Mouse (Mus musculus) embryonic fibroblast, embryonic 13.5 days (primary cell): ENCODE measurements around the gene Nrp2. TPM values are rescaled to one million over a fixed set of nuclear protein-coding genes. Genes with fewer than 3 reads are reported as not detected.

Experiments used
- H3K27ac ChIP-seq: 2 replicates; pipeline ENCODE4 v1.5.1; 2012; ENCODE audit warnings: low read length, control low read depth, inconsistent platforms; ENCODE audit not compliant: insufficient read depth
- H3K4me1 ChIP-seq: 2 replicates; pipeline ENCODE4 v1.6.1; 2011; ENCODE audit warnings: low read length; ENCODE audit not compliant: control insufficient read depth, insufficient read depth
- H3K4me3 ChIP-seq: 2 replicates; pipeline ENCODE4 v1.5.1; 2011; ENCODE audit warnings: mild to moderate bottlenecking, control low read depth, low read length; ENCODE audit not compliant: insufficient read depth
- CTCF ChIP-seq: IDR thresholded peaks from 2 replicates; pipeline ENCODE4 v1.5.1; 2011; ENCODE audit warnings: mild to moderate bottlenecking, control low read depth, low read length, moderate library complexity, borderline replicate concordance; ENCODE audit not compliant: insufficient read depth
- POLR2A ChIP-seq: IDR thresholded peaks from 2 replicates; pipeline ENCODE4 v1.6.1; 2011; ENCODE audit warnings: low read depth, mild to moderate bottlenecking, control low read depth, low read length, moderate library complexity
- polyA plus RNA-seq: library from polyadenylated mRNA; stranded (reverse); fragments of >200 nt; gene quantifications from 2 replicates; pipeline ENCODE4 v1.2.4, GENCODE M21; 2011; ENCODE audit warnings: low read depth; ENCODE audit not compliant: missing spikeins, insufficient read length

Gene Nrp2
- polyA plus RNA-seq, 1 experiment, result 74.9 TPM

- H3K27ac ChIP-seq, result peak overlapping the region; percentile 51
- no peaks in the 10 kb centered on the region for H3K4me1 ChIP-seq
- TF ChIP-seq POLR2A (no peak), CTCF (no peak)
- peak overlapping the region; percentile 61 for H3K4me3 ChIP-seq
Measured at GRCm38 (mm10) chr1:62704889-62705516, 1.9 kb downstream of the Nrp2 start.

GRCm38 (mm10) chr1:62705517-62705981 lies 2.5 kb downstream of the Nrp2 start:
- peak overlapping the region; percentile 51; the same call in 1 of the 2 replicates for H3K27ac ChIP-seq
- H3K4me3 ChIP-seq, result peak overlapping the region; percentile 61
- TF ChIP-seq CTCF, result no peak
- no peak for TF ChIP-seq POLR2A
- peaks cover 2% of the 10 kb centered on the region; the same call in 1 of the 2 replicates for H3K4me1 ChIP-seq

DNA sequence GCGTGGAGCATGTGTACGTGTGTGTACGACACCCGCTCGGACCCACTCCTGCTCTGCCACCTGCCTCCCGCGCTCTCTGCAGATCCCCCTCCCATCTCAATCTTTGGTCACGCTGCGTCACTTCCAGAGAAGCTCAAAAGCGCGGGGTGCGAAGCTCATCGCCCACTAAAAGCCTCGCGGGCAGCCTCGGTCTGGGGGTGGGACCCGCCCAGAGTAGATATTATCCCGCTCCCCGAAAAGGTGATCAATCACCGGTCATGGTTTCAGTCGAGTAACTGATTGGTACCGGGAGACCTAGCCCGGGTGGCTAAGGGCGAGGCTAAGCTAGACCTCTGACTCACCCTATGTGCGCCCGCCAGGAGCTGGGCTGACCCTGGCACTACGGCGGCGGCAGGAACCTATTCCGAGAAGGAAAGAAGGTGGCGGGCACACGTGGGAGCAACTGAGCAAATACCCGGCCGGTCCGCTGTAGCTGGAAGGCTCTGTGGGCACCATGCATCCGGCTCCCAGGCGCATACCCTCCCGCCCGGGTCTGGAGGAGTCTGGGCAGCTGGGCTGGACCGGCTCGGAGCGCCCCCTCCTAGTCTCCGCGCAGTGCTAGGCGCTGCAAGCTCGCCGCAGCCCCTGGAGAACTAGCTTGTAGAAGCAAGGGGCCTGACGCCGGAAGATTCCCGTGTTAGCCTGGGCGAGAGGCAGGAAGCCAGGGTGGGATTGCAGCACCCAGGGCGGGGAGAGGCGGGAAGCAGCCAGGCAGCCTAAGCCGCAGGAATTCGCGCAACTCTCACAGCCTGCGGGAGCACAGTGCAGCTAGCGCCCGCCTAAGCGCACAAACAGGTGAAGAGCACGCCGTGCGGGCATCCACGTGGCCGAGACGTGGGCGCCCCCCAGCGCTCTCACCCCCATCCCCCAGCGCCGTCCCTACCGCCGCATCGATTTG lies 3.3 kb downstream of the Nrp2 start:
- peak overlapping the region; percentile 6; the same call in 1 of the 2 replicates for H3K27ac ChIP-seq
- TF ChIP-seq CTCF, result no peak
- TF ChIP-seq POLR2A, result 0 out of 2 replicates have a peak, but pooled peaks have one; percentile 31
- H3K4me1 ChIP-seq, result peaks cover 2% of the 10 kb centered on the region; the same call in 1 of the 2 replicates
- H3K4me3 ChIP-seq, result peak overlapping the region; percentile 61

DNA sequence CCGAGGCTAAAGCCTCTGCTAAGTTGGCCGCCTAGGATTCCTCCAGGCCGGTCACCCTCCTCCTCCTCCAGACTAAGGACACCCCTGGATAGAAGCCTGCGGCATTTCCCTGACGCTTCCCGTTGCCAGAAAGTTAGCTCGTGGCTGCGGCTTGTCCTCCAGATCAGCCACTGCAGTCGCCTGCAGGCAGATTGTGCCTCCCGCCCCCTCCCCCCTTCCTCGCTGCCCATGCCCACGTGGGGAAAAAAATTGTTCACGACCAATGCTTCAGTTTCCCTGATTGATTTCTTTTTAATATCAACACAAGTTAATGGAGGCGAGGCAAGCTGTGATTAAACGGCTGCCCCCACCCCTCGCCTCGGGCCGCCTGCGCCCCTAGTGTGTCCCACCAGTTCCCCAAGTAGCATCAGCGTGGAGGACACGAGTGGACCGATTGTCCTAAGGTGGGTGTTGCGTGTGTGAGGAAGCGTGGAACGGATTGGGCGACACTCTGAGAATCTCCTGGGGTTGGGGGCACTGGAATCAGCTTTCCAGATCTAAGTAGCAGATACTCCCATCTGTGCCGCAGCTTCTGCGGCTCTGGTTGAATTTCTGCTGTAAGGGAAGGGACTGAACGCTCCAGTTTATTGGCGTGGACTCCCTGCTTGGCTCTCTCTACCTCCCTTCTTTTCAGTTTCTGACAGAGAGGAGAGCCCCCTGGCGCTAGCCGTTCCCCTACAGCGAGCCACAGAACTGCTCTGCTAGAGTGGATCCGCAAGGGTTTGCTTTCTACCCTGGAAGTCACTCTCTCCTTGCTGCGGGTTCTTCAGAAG lies 4.2 kb downstream of the Nrp2 start:
- Histone ChIP-seq H3K4me3 (peak overlapping the region; percentile 61), H3K4me1 (peaks cover 2% of the 10 kb centered on the region; the same call in 1 of the 2 replicates), H3K27ac (no peak overlapping the region)
- TF ChIP-seq POLR2A (no peak; the same call in 1 of the 2 replicates), CTCF (no peak)

- TF ChIP-seq POLR2A (no peak), CTCF (no peak)
- peaks cover 5% of the 10 kb centered on the region; the same call in 1 of the 2 replicates for H3K4me1 ChIP-seq
- H3K4me3 ChIP-seq, result no peak overlapping the region
- no peak overlapping the region for H3K27ac ChIP-seq
Measured at GRCm38 (mm10) chr1:62707913-62708860, 5.1 kb downstream of the Nrp2 start.

- H3K4me1 ChIP-seq, result peaks cover 10% of the 10 kb centered on the region; the same call in 1 of the 2 replicates
- H3K27ac ChIP-seq, result no peak overlapping the region
- H3K4me3 ChIP-seq, result no peak overlapping the region
- TF ChIP-seq POLR2A, result no peak
- TF ChIP-seq CTCF, result no peak
Measured at GRCm38 (mm10) chr1:62709770-62710335, 6.8 kb downstream of the Nrp2 start.

DNA sequence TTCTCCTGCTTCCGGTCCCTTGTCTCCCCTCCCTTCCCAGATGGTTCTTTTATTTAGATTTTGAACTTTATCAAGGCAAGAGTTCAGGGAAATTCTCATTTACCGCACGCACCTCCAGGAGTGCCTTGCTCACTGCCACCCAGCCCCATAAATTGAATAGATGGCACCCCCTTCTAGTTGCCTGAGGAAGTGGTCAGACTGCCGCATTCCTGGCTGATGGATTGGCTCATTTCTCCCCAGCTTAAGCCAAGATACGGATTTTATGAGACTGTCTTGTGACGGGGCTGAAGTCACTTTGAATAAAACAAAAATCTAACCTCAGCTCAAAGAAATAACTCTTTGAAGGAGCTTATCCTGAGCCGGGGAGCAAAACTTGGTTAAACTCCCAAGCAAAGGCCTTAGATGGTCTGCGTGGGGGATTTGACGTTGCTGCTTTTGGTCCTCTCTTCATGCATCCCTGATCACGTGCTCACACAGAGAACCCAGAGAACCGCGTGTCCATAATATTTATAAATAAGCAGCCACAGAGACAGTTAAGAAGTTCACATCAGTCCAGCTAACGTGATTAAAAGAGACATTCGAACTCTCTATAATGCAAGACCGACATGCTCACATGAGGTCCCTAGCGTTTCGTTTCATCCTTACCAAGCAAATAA lies 10.1 kb downstream of the Nrp2 start:
- no peak overlapping the region for H3K27ac ChIP-seq
- TF ChIP-seq CTCF (no peak), POLR2A (no peak)
- no peak overlapping the region for H3K4me3 ChIP-seq
- peaks cover 11% of the 10 kb centered on the region; the same call in 1 of the 2 replicates for H3K4me1 ChIP-seq

- TF ChIP-seq POLR2A (no peak), CTCF (no peak)
- H3K4me3 ChIP-seq, result no peak overlapping the region
- H3K27ac ChIP-seq, result no peak overlapping the region
- H3K4me1 ChIP-seq, result peaks cover 23% of the 10 kb centered on the region
Measured at GRCm38 (mm10) chr1:62715004-62715403, 11.9 kb downstream of the Nrp2 start.
